ENCODE assay signal across 26 mouse cellular contexts in the genomic region with DNA sequence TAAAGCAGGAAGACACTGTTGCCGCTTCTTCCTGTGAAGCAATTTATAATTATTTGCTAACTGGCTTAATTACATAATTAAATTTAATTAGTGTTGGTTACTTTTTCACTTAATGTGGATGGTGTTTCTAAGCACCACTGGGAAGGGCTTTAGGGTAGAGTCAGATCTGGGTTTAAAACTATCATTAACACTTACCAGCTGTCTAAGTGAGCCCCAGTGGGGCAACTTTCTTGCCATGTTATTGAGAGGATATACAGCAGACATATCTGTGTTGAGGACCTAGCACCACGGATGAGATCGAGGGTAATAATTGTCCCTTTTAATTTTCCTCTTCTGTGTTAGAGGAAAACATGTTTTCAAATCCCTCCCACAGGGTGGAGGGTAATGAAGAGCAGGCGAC.
A peak's percentile ranks its signal among the peaks of the same experiment; 100 is the strongest.
DNase-seq lines count a peak whose midpoint lies in the region; ATAC-seq and TF ChIP-seq lines count a peak whose summit lies in the region.
"Had no signal": no experiment of that assay in that cellular context is flagged by ENCODE, and none has a peak within 500 bp of the region (broad histone marks: within the 10 kb centered on the region; RNA-seq: fewer than 3 reads in every experiment).

No protein-coding gene starts in this region.

- H3K9ac ChIP-seq in hindbrain, embryonic 13.5 days = no peak overlapping the region
- no peak overlapping the region for H3K9ac ChIP-seq in hindbrain, embryonic 16.5 days (ENCODE audit: low read depth, low read length)
- H3K9ac ChIP-seq in hindbrain, embryonic 12.5 days = no peak overlapping the region
- no peak overlapping the region for H3K9ac ChIP-seq in neural tube, embryonic 14.5 days (replicated peaks; ENCODE audit: low read depth, low read length)
- H3K9ac ChIP-seq: embryonic facial prominence, embryonic 12.5 days; forebrain, embryonic 13.5 days; forebrain, embryonic 15.5 days had no signal

- no peaks in the 10 kb centered on the region for H3K27me3 ChIP-seq in hindbrain, embryonic 13.5 days
- no peaks in the 10 kb centered on the region for H3K27me3 ChIP-seq in hindbrain, embryonic 10.5 days (ENCODE audit: insufficient read depth, poor library complexity, severe bottlenecking)
- H3K27me3 ChIP-seq in hindbrain, embryonic 16.5 days (replicated peaks; ENCODE audit: control insufficient read depth, insufficient read depth, low read length) = no peaks in the 10 kb centered on the region
- H3K27me3 ChIP-seq in hindbrain, embryonic 12.5 days = no peaks in the 10 kb centered on the region
- no peaks in the 10 kb centered on the region for H3K27me3 ChIP-seq in neural tube, embryonic 14.5 days (ENCODE audit: control insufficient read depth, insufficient read depth, low read length)
- H3K27me3 ChIP-seq: CH12.LX; embryonic facial prominence, embryonic 12.5 days; forebrain, embryonic 13.5 days; forebrain, embryonic 15.5 days had no signal

- no peaks in the 10 kb centered on the region for H3K9me3 ChIP-seq in hindbrain, embryonic 13.5 days
- no peaks in the 10 kb centered on the region for H3K9me3 ChIP-seq in hindbrain, embryonic 10.5 days
- no peaks in the 10 kb centered on the region for H3K9me3 ChIP-seq in hindbrain, embryonic 16.5 days (ENCODE audit: control insufficient read depth, low read length)
- no peaks in the 10 kb centered on the region for H3K9me3 ChIP-seq in hindbrain, embryonic 12.5 days (replicated peaks)
- H3K9me3 ChIP-seq in neural tube, embryonic 14.5 days (ENCODE audit: control insufficient read depth, low read length) = no peaks in the 10 kb centered on the region
- H3K9me3 ChIP-seq: embryonic facial prominence, embryonic 10.5 days; embryonic facial prominence, embryonic 12.5 days; forebrain, embryonic 13.5 days; forebrain, embryonic 15.5 days had no signal

- H3K36me3 ChIP-seq in hindbrain, embryonic 13.5 days = no peaks in the 10 kb centered on the region
- no peaks in the 10 kb centered on the region for H3K36me3 ChIP-seq in hindbrain, embryonic 10.5 days
- no peaks in the 10 kb centered on the region for H3K36me3 ChIP-seq in hindbrain, embryonic 16.5 days (ENCODE audit: control insufficient read depth, insufficient read depth, low read length)
- no peaks in the 10 kb centered on the region for H3K36me3 ChIP-seq in hindbrain, embryonic 12.5 days
- no peaks in the 10 kb centered on the region for H3K36me3 ChIP-seq in neural tube, embryonic 14.5 days (ENCODE audit: control insufficient read depth, insufficient read depth, low read length)
- H3K36me3 ChIP-seq: embryonic facial prominence, embryonic 10.5 days; embryonic facial prominence, embryonic 12.5 days; forebrain, embryonic 15.5 days; G1E had no signal

- H3K4me2 ChIP-seq in hindbrain, embryonic 13.5 days = no peak overlapping the region
- no peak overlapping the region for H3K4me2 ChIP-seq in hindbrain, embryonic 16.5 days (ENCODE audit: low read length)
- no peak overlapping the region for H3K4me2 ChIP-seq in hindbrain, embryonic 12.5 days (replicated peaks)
- H3K4me2 ChIP-seq in neural tube, embryonic 14.5 days (ENCODE audit: low read depth, low read length) = no peak overlapping the region
- H3K4me2 ChIP-seq: embryonic facial prominence, embryonic 12.5 days; forebrain, embryonic 13.5 days; forebrain, embryonic 15.5 days had no signal

- no peak for DNase-seq in hindbrain, embryonic 10.5 days (ENCODE audit: low spot score)
- DNase-seq in brain, embryonic 14.5 days (ENCODE audit: low read depth) = peak; percentile 9
- no peak for DNase-seq in gastrocnemius, postnatal 25 days
- DNase-seq in adrenal gland, adult 18-20 months (ENCODE audit: low spot score in 2 of 2) = no peak
- DNase-seq: adrenal gland, adult 2 months; adrenal gland, postnatal 10 days; adrenal gland, postnatal 25 days; B cell, adult 2 months; cerebellum, adult 11-12 months; cerebellum, adult 2 months; cerebellum, adult 9-10 months; cerebellum, postnatal 10 days; cerebellum, postnatal 25 days had no signal

- ATAC-seq in hindbrain, embryonic 13.5 days (ENCODE audit: low FRiP score) = peak; percentile 69
- ATAC-seq in hindbrain, embryonic 16.5 days = 0 out of 2 replicates have a peak, but pooled peaks have one; percentile 37
- ATAC-seq in hindbrain, embryonic 12.5 days (ENCODE audit: low FRiP score) = no peak
- peak; percentile 93 for ATAC-seq in neural tube, embryonic 14.5 days (ENCODE audit: low read depth)
- ATAC-seq: activated CD4-positive, CD25-positive, alpha-beta regulatory T cell, adult 4 months; CD4-positive, CD25-positive, alpha-beta regulatory T cell, adult 4 months; forebrain, embryonic 13.5 days; forebrain, embryonic 15.5 days; Patski had no signal

- 75% methylated on average over 4 of the region's 4 CpGs for WGBS in hindbrain, embryonic 13.5 days
- 82% methylated on average over 4 of the region's 4 CpGs for WGBS in hindbrain, embryonic 10.5 days
- WGBS in hindbrain, embryonic 16.5 days = 72% methylated on average over 4 of the region's 4 CpGs
- WGBS in hindbrain, embryonic 12.5 days = 79% methylated on average over 4 of the region's 4 CpGs
- WGBS in neural tube, embryonic 14.5 days = 57% methylated on average over 4 of the region's 4 CpGs

- TF ChIP-seq POLR2A in brain, embryonic 14.5 days (IDR thresholded peaks at IDR 0.05; ENCODE audit: borderline replicate concordance, extremely low read depth, insufficient read depth, insufficient read length, poor library complexity, severe bottlenecking) = no peak

- no peak for TF ChIP-seq CTCF in brain, embryonic 14.5 days (IDR thresholded peaks at IDR 0.05; ENCODE audit: borderline replicate concordance, extremely low read depth, insufficient read depth, insufficient read length)

- H3K27ac ChIP-seq in hindbrain, embryonic 13.5 days = no peak overlapping the region
- no peak overlapping the region for H3K27ac ChIP-seq in hindbrain, embryonic 10.5 days
- no peak overlapping the region for H3K27ac ChIP-seq in hindbrain, embryonic 16.5 days (ENCODE audit: low read depth, low read length)
- no peak overlapping the region for H3K27ac ChIP-seq in hindbrain, embryonic 12.5 days
- no peak overlapping the region for H3K27ac ChIP-seq in neural tube, embryonic 14.5 days (ENCODE audit: low read depth, low read length)
- H3K27ac ChIP-seq: embryonic facial prominence, embryonic 10.5 days; embryonic facial prominence, embryonic 12.5 days; forebrain, embryonic 13.5 days; forebrain, embryonic 15.5 days had no signal

- no peaks in the 10 kb centered on the region for H3K4me1 ChIP-seq in hindbrain, embryonic 13.5 days (replicated peaks)
- no peaks in the 10 kb centered on the region for H3K4me1 ChIP-seq in hindbrain, embryonic 10.5 days (replicated peaks)
- no peaks in the 10 kb centered on the region for H3K4me1 ChIP-seq in hindbrain, embryonic 16.5 days (ENCODE audit: control insufficient read depth, insufficient read depth, low read depth, low read length)
- H3K4me1 ChIP-seq in hindbrain, embryonic 12.5 days = no peaks in the 10 kb centered on the region
- no peaks in the 10 kb centered on the region for H3K4me1 ChIP-seq in neural tube, embryonic 14.5 days (ENCODE audit: control insufficient read depth, insufficient read depth, low read length)
- H3K4me1 ChIP-seq: embryonic facial prominence, embryonic 10.5 days; embryonic facial prominence, embryonic 12.5 days; forebrain, embryonic 13.5 days; forebrain, embryonic 15.5 days had no signal

- H3K4me3 ChIP-seq in hindbrain, embryonic 13.5 days = no peak overlapping the region
- no peak overlapping the region for H3K4me3 ChIP-seq in hindbrain, embryonic 10.5 days
- no peak overlapping the region for H3K4me3 ChIP-seq in hindbrain, embryonic 16.5 days (ENCODE audit: low read length)
- no peak overlapping the region for H3K4me3 ChIP-seq in hindbrain, embryonic 12.5 days
- no peak overlapping the region for H3K4me3 ChIP-seq in neural tube, embryonic 14.5 days (ENCODE audit: low read depth, low read length)
- H3K4me3 ChIP-seq: embryonic facial prominence, embryonic 10.5 days; embryonic facial prominence, embryonic 12.5 days; forebrain, embryonic 13.5 days; forebrain, embryonic 15.5 days had no signal
